Mouse (Mus musculus): ENCODE measurements around the gene Mrpl33. TPM values are rescaled to one million over a fixed set of nuclear protein-coding genes. Genes with fewer than 3 reads are reported as not detected.
A peak's percentile ranks its signal among the peaks of the same experiment; 100 is the strongest.

Mrpl33 gene
- polyA plus RNA-seq (2016; fragmentation: Nextera tagmentation; extraction: Ambion mirVana), result 238 and 242 TPM in 2 replicates

DNA sequence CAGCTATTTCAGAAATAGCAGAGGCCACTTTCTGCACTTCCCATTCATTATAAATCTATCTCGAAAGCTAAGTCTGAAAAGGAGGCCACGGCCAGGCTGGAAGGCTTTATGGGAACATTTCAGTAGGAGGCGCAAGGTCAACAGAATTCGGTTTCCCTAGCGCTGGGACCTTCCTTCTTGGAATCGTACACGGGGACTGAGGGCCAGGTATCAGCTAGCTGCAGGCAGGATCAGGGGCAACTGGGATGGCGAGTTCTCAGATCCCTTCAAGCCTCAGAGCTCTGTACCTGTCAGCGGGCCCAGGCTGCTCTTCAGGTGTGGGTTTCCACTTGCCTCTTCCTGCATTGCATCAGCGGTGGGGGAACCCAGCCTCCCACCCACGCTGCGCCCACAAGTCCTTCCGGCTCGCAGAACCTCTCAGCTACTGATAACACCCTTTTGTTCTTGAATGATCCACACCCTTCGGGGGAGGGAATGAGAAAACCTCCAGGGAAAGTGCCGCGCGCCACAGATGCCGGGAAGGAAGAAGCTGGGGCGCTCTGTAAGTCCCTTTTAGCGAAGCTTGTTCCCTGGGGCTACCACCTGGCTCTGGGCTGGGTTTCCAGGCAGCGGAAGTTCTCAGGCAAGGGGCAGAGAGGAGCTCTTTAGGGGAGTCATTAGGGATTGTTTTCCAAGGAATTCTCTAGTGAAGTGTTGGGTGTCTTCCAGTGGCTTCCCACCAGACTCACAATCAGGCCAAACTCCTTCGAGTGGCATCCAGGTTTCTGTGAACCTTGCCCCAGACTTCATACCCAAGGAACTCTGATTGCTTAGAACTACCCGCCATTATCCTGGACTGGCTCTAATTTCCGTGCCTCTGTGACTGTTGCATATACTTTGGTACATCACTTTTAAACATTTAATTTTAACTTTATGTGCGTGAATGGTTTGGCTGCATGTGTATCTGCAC lies at the start of gene Mrpl33:
Gene Mrpl33, plus strand, starts transcription at position 455 of the 949 bp plus-strand sequence.
- H3K9me3 ChIP-seq, result no peaks in the 10 kb centered on the region
- WGBS, result 6% methylated on average over 26 of the region's 26 CpGs
- peaks cover 24% of the 10 kb centered on the region for H3K27me3 ChIP-seq (ENCODE audit: poor library complexity, severe bottlenecking)
- H3K36me3 ChIP-seq (replicated peaks), result no peaks in the 10 kb centered on the region
- peak within 1 kb of the TSS; percentile 53 for H3K4me3 ChIP-seq
- peak within 1 kb of the TSS; percentile 65 for H3K27ac ChIP-seq
- peaks cover 16% of the 10 kb centered on the region for H3K4me1 ChIP-seq
- peak; percentile 32 for DNase-seq (ENCODE audit: extremely low spot score, low spot score)

GRCm38 (mm10) chr5:31559401-31559800 lies 37.3 kb upstream of the Mrpl33 start:
- peaks cover 3% of the 10 kb centered on the region; the same call in 1 of the 2 replicates for H3K4me1 ChIP-seq
- H3K27me3 ChIP-seq (ENCODE audit: poor library complexity, severe bottlenecking), result no peaks in the 10 kb centered on the region
- H3K9me3 ChIP-seq, result no peaks in the 10 kb centered on the region
- H3K4me3 ChIP-seq, result no peak overlapping the region
- H3K36me3 ChIP-seq (replicated peaks), result peaks cover 70% of the 10 kb centered on the region
- no peak overlapping the region for H3K27ac ChIP-seq
- no peak for DNase-seq (ENCODE audit: extremely low spot score, low spot score)
- WGBS, result 62% methylated on average over 1 of the region's 1 CpGs

GRCm38 (mm10) chr5:31560352-31560751 lies 36.4 kb upstream of the Mrpl33 start:
- Histone ChIP-seq H3K27me3 (ENCODE audit: poor library complexity, severe bottlenecking) (no peaks in the 10 kb centered on the region), H3K36me3 (replicated peaks) (peaks cover 67% of the 10 kb centered on the region), H3K27ac (no peak overlapping the region), H3K4me3 (no peak overlapping the region), H3K9me3 (no peaks in the 10 kb centered on the region), H3K4me1 (peaks cover 3% of the 10 kb centered on the region; the same call in 1 of the 2 replicates)
- DNase-seq (ENCODE audit: extremely low spot score, low spot score), result no peak
- 98% methylated on average over 2 of the region's 2 CpGs for WGBS

DNA sequence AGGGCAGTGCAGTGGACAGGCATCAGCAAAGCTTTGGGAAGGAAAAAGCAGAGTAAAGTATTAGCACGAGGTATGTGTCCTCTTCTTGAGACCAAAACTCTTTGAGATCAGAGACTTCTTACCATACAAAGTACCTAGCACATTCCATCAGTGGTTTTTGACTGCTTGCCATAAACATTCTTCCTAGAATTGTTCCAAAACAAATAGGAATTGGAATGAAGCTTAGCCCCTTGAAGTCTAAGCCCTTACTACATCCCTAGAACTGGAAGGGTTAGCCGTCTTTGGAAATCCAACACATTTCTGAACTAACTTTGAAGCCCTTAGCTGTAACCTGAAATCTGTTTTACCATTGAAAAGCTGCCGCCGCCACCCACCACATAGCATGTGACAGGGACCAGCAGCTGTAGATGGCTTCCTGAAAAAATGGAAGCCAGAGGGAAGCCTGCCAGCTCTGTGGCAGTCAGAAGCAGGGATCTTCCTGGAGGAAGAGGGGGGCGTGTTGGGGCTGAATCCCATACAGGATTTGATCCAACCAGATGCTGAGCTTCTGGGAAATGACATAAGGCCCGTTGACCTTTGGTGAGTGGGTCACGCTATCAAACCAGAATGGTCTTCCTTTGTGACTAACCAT lies 34.6 kb upstream of the Mrpl33 start:
- Histone ChIP-seq H3K4me1 (peaks cover 3% of the 10 kb centered on the region; the same call in 1 of the 2 replicates), H3K27ac (no peak overlapping the region), H3K4me3 (no peak overlapping the region), H3K27me3 (ENCODE audit: poor library complexity, severe bottlenecking) (no peaks in the 10 kb centered on the region), H3K36me3 (replicated peaks) (peaks cover 49% of the 10 kb centered on the region), H3K9me3 (no peaks in the 10 kb centered on the region)
- 89% methylated on average over 7 of the region's 7 CpGs for WGBS
- DNase-seq (ENCODE audit: extremely low spot score, low spot score), result no peak

- no peaks in the 10 kb centered on the region for H3K27me3 ChIP-seq (ENCODE audit: poor library complexity, severe bottlenecking)
- H3K9me3 ChIP-seq, result no peaks in the 10 kb centered on the region
- peak; percentile 73 for DNase-seq (ENCODE audit: extremely low spot score, low spot score)
- 12% methylated on average over 6 of the region's 6 CpGs for WGBS
- peaks cover 39% of the 10 kb centered on the region for H3K36me3 ChIP-seq (replicated peaks)
- H3K4me3 ChIP-seq, result no peak overlapping the region
- H3K27ac ChIP-seq, result no peak overlapping the region
- peaks cover 3% of the 10 kb centered on the region; the same call in 1 of the 2 replicates for H3K4me1 ChIP-seq
Measured at GRCm38 (mm10) chr5:31563496-31563895, 33.2 kb upstream of the Mrpl33 start.

DNA sequence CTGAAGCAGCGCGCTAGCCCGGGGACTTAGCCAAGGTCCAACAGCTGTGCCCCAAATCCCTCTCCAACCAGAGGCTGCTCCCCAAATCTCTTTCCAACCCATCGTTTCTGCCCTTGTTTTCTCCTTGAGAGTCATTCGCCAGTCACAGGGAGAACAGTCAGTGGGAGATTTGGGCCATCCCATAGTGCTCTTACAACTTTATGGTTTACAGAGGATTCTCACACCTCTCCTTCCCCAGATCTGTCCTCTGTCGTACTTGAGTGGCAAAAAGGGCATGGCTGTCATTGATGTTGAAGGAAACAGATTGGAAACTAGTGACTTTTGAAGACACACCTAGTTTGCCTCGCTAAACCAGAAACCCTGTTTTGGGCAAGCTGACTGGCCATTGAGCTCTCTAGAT lies 32.8 kb upstream of the Mrpl33 start:
- WGBS, result 46% methylated on average over 7 of the region's 7 CpGs
- Histone ChIP-seq H3K9me3 (no peaks in the 10 kb centered on the region), H3K4me3 (no peak overlapping the region), H3K27me3 (ENCODE audit: poor library complexity, severe bottlenecking) (no peaks in the 10 kb centered on the region), H3K36me3 (replicated peaks) (peaks cover 37% of the 10 kb centered on the region), H3K4me1 (peaks cover 3% of the 10 kb centered on the region; the same call in 1 of the 2 replicates), H3K27ac (no peak overlapping the region)
- DNase-seq (ENCODE audit: extremely low spot score, low spot score), result no peak

GRCm38 (mm10) chr5:31564976-31565375 lies 31.8 kb upstream of the Mrpl33 start:
- Histone ChIP-seq H3K27ac (no peak overlapping the region), H3K4me1 (peaks cover 3% of the 10 kb centered on the region; the same call in 1 of the 2 replicates), H3K27me3 (ENCODE audit: poor library complexity, severe bottlenecking) (no peaks in the 10 kb centered on the region), H3K4me3 (no peak overlapping the region), H3K9me3 (no peaks in the 10 kb centered on the region), H3K36me3 (replicated peaks) (peaks cover 26% of the 10 kb centered on the region)
- no peak for DNase-seq (ENCODE audit: extremely low spot score, low spot score)
- 92% methylated on average over 4 of the region's 4 CpGs for WGBS

DNA sequence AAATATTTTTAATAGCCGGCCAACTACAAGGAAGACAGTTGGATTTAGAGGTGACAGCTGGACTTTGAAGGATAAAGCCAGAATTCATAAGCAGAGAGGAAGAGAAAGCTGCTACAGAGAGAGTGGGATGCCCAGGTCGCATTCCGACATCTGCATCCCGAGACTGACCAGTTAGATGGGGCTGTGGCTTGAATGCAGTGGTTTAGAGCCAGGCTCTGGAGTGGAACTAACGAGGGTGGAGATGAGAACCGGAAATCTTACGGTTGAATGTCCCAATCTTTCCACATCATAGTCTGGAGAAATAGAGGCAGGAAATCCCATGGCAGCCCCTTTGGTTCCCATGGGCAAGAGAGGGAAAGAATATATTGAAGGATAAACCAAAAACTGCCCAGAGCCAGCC lies 30.7 kb upstream of the Mrpl33 start:
- no peaks in the 10 kb centered on the region for H3K9me3 ChIP-seq
- H3K4me3 ChIP-seq, result no peak overlapping the region
- H3K27me3 ChIP-seq (ENCODE audit: poor library complexity, severe bottlenecking), result no peaks in the 10 kb centered on the region
- WGBS, result 74% methylated on average over 7 of the region's 7 CpGs
- H3K27ac ChIP-seq, result no peak overlapping the region
- DNase-seq (ENCODE audit: extremely low spot score, low spot score), result no peak
- peaks cover 9% of the 10 kb centered on the region for H3K4me1 ChIP-seq
- H3K36me3 ChIP-seq (replicated peaks), result peaks cover 19% of the 10 kb centered on the region

- H3K27me3 ChIP-seq (ENCODE audit: poor library complexity, severe bottlenecking), result no peaks in the 10 kb centered on the region
- no peak overlapping the region for H3K27ac ChIP-seq
- peaks cover 18% of the 10 kb centered on the region for H3K36me3 ChIP-seq (replicated peaks)
- H3K4me3 ChIP-seq, result no peak overlapping the region
- DNase-seq (ENCODE audit: extremely low spot score, low spot score), result no peak
- no peaks in the 10 kb centered on the region for H3K9me3 ChIP-seq
- WGBS, result 72% methylated on average over 3 of the region's 3 CpGs
- H3K4me1 ChIP-seq, result peaks cover 13% of the 10 kb centered on the region
Measured at GRCm38 (mm10) chr5:31566457-31566856, 30.3 kb upstream of the Mrpl33 start.

GRCm38 (mm10) chr5:31567951-31568657 lies 28.6 kb upstream of the Mrpl33 start:
- 80% methylated on average over 5 of the region's 5 CpGs for WGBS
- Histone ChIP-seq H3K27ac (no peak overlapping the region), H3K9me3 (no peaks in the 10 kb centered on the region), H3K27me3 (ENCODE audit: poor library complexity, severe bottlenecking) (no peaks in the 10 kb centered on the region), H3K36me3 (replicated peaks) (peaks cover 6% of the 10 kb centered on the region; the same call in 1 of the 2 replicates), H3K4me3 (no peak overlapping the region), H3K4me1 (peaks cover 15% of the 10 kb centered on the region)
- DNase-seq (ENCODE audit: extremely low spot score, low spot score), result no peak

GRCm38 (mm10) chr5:31571023-31571608 lies 25.6 kb upstream of the Mrpl33 start:
- no peaks in the 10 kb centered on the region for H3K36me3 ChIP-seq (replicated peaks)
- no peak overlapping the region for H3K27ac ChIP-seq
- H3K27me3 ChIP-seq (ENCODE audit: poor library complexity, severe bottlenecking), result no peaks in the 10 kb centered on the region
- no peak for DNase-seq (ENCODE audit: extremely low spot score, low spot score)
- peaks cover 11% of the 10 kb centered on the region for H3K4me1 ChIP-seq
- H3K9me3 ChIP-seq, result no peaks in the 10 kb centered on the region
- 15% methylated on average over 20 of the region's 20 CpGs for WGBS
- H3K4me3 ChIP-seq, result peak overlapping the region; percentile 9; the same call in 1 of the 2 replicates

- Histone ChIP-seq H3K4me1 (peaks cover 11% of the 10 kb centered on the region), H3K9me3 (no peaks in the 10 kb centered on the region), H3K4me3 (no peak overlapping the region), H3K27me3 (ENCODE audit: poor library complexity, severe bottlenecking) (no peaks in the 10 kb centered on the region), H3K36me3 (replicated peaks) (no peaks in the 10 kb centered on the region), H3K27ac (no peak overlapping the region)
- 96% methylated on average over 3 of the region's 3 CpGs for WGBS
- DNase-seq (ENCODE audit: extremely low spot score, low spot score), result no peak
Measured at GRCm38 (mm10) chr5:31573722-31574121, 23.0 kb upstream of the Mrpl33 start.
